Mouse (Mus musculus) Patski (cell line): ENCODE measurements around the gene Gm20388. TPM values are rescaled to one million over a fixed set of nuclear protein-coding genes. Genes with fewer than 3 reads are reported as not detected.

ENCODE experiments used
- ATAC-seq: fragments of 100-300 bp; one replicate; pipeline ENCODE4 v1.8.0; 2021
- CTCF ChIA-PET: fragments of 350-600 bp; sonication (Branson Sonifier 250); formaldehyde crosslinking; loops from one replicate; lab custom pipeline; 2022; ENCODE audit warnings: inconsistent platforms; lab: Charles Lee
- POLR2A ChIA-PET: fragments of 350-600 bp; sonication (Branson Sonifier 250); formaldehyde crosslinking; loops from one replicate; lab custom pipeline; 2022; ENCODE audit warnings: antibody characterized with exemption, inconsistent platforms; lab: Charles Lee
- DNase-seq: peaks from one replicate; pipeline ENCODE4 v3.0.0-alpha.2; 2011; ENCODE audit warnings: low read depth, low spot score
- H3K27me3 ChIP-seq: fragments of 371-371 bp; one replicate; pipeline ENCODE4 v1.5.1; 2021
- CTCF ChIP-seq: fragments of 100-300 bp; IDR thresholded peaks from one replicate; pipeline ENCODE4 v1.5.1; 2021
- in situ Hi-C: fragments of 300-500 bp; cut with MboI; formaldehyde crosslinking; loops from 3 replicates; pipeline ENCODE4 v1.11.1; 2018; ENCODE audit warnings: low pct_unique_long_range_greater_than_20kb, mixed read lengths
- polyA plus RNA-seq: library from polyadenylated mRNA; unstranded; gene quantifications from one replicate; pipeline ENCODE4 v1.2.3, GENCODE M21; 2021

The Gm20388 gene
- polyA plus RNA-seq, 1 experiment from 2014 or later: 86.7 TPM

- in situ Hi-C loops: no loop called here
- H3K27me3 ChIP-seq: peaks cover 6% of the 10 kb centered on the region
- no peak for DNase-seq
- TF ChIP-seq CTCF: no peak
- ATAC-seq: no peak
- POLR2A ChIA-PET: no interaction called here
- CTCF ChIA-PET: no interaction called here
Measured at GRCm38 (mm10) chr8:120811953-120812352, 901.3 kb downstream of the Gm20388 start.

- in situ Hi-C loops: no loop called here
- peaks cover 6% of the 10 kb centered on the region for H3K27me3 ChIP-seq
- DNase-seq: no peak
- ChIA-PET CTCF (no interaction called here), POLR2A (no interaction called here)
- ATAC-seq: no peak
- no peak for TF ChIP-seq CTCF
Measured at GRCm38 (mm10) chr8:120813028-120813427, 902.4 kb downstream of the Gm20388 start.

- ATAC-seq: no peak
- in situ Hi-C loops: no loop called here
- no peak for TF ChIP-seq CTCF
- CTCF ChIA-PET: no interaction called here
- POLR2A ChIA-PET: no interaction called here
- H3K27me3 ChIP-seq: peaks cover 6% of the 10 kb centered on the region
- no peak for DNase-seq
Measured at GRCm38 (mm10) chr8:120813839-120814238, 903.2 kb downstream of the Gm20388 start.

GRCm38 (mm10) chr8:120816371-120816770, 905.7 kb downstream of the Gm20388 start:
- TF ChIP-seq CTCF: no peak
- no peak for DNase-seq
- CTCF ChIA-PET: interaction anchor here (1.4 kb wide), 1 partner anchor 8 kb away, joined by 4 read pairs; no protein-coding TSS in a partner anchor
- ATAC-seq: no peak
- POLR2A ChIA-PET: no interaction called here
- peaks cover 21% of the 10 kb centered on the region for H3K27me3 ChIP-seq
- in situ Hi-C loops: loop anchor here (5.0 kb wide), 1 partner anchor 276 kb away; no protein-coding TSS in a partner anchor

GRCm38 (mm10) chr8:120819906-120820305, 909.3 kb downstream of the Gm20388 start:
- CTCF ChIA-PET: interaction anchor here (1.4 kb wide), 1 partner anchor 12 kb away, joined by 3 read pairs; no protein-coding TSS in a partner anchor

GRCm38 (mm10) chr8:120821399-120822170, 910.9 kb downstream of the Gm20388 start:
- POLR2A ChIA-PET: no interaction called here
- in situ Hi-C loops: no loop called here
- H3K27me3 ChIP-seq: peaks cover 18% of the 10 kb centered on the region
- ATAC-seq: no peak
- CTCF ChIA-PET: no interaction called here
- peak; percentile 19 for DNase-seq
- TF ChIP-seq CTCF: no peak

More at GRCm38 (mm10) chr8:120819906-120820305, 909.3 kb downstream of the Gm20388 start:
- ATAC-seq (no peak), DNase-seq (no peak)
- POLR2A ChIA-PET: interaction anchor here (1.3 kb wide), 1 partner anchor 273 kb away, joined by 3 read pairs; no protein-coding TSS in a partner anchor
- in situ Hi-C loops: loop anchor here (5.0 kb wide), 1 partner anchor 272 kb away; no protein-coding TSS in a partner anchor
- no peak for TF ChIP-seq CTCF
- peaks cover 21% of the 10 kb centered on the region for H3K27me3 ChIP-seq

GRCm38 (mm10) chr8:120823331-120823730, 912.7 kb downstream of the Gm20388 start:
- ChIA-PET CTCF (no interaction called here), POLR2A (no interaction called here)
- ATAC-seq (no peak), DNase-seq (no peak)
- peaks cover 14% of the 10 kb centered on the region for H3K27me3 ChIP-seq
- no peak for TF ChIP-seq CTCF
- in situ Hi-C loops: no loop called here

- peak; percentile 54 for TF ChIP-seq CTCF
- peaks cover 14% of the 10 kb centered on the region for H3K27me3 ChIP-seq
- CTCF ChIA-PET: no interaction called here
- in situ Hi-C loops: no loop called here
- no peak for ATAC-seq
- POLR2A ChIA-PET: no interaction called here
- DNase-seq: no peak
Measured at GRCm38 (mm10) chr8:120823887-120824286, 913.2 kb downstream of the Gm20388 start.

GRCm38 (mm10) chr8:120824638-120825037, 914.0 kb downstream of the Gm20388 start:
- ChIA-PET CTCF (no interaction called here), POLR2A (no interaction called here)
- TF ChIP-seq CTCF: no peak
- ATAC-seq (no peak), DNase-seq (no peak)
- in situ Hi-C loops: no loop called here
- H3K27me3 ChIP-seq: peaks cover 16% of the 10 kb centered on the region

GRCm38 (mm10) chr8:120828279-120828678, 917.6 kb downstream of the Gm20388 start:
- peak; percentile 90 for TF ChIP-seq CTCF
- ATAC-seq: no peak
- POLR2A ChIA-PET: no interaction called here

GRCm38 (mm10) chr8:120830661-120831060, 920.0 kb downstream of the Gm20388 start:
- TF ChIP-seq CTCF: no peak
- ChIA-PET CTCF (no interaction called here), POLR2A (no interaction called here)
- DNase-seq: no peak
- in situ Hi-C loops: no loop called here
- H3K27me3 ChIP-seq: peaks cover 18% of the 10 kb centered on the region
- no peak for ATAC-seq

More at GRCm38 (mm10) chr8:120828279-120828678, 917.6 kb downstream of the Gm20388 start:
- CTCF ChIA-PET: no interaction called here
- in situ Hi-C loops: no loop called here
- peaks cover 8% of the 10 kb centered on the region for H3K27me3 ChIP-seq
- DNase-seq: no peak
